Mouse (Mus musculus) midbrain, postnatal 0 days (tissue): ENCODE results near the gene Anp32a. TPM values are rescaled to one million over a fixed set of nuclear protein-coding genes. Genes with fewer than 3 reads are reported as not detected.

Source experiments
- ATAC-seq: fragments of 200-750 bp; cut with Nextera tagmentation; 2 replicates; pipeline ENCODE4 v1.8.0; 2017; ENCODE audit warnings: moderate number of reproducible peaks, mild to moderate bottlenecking, moderate TSS enrichment, moderate library complexity; ENCODE audit not compliant: low FRiP score
- DNase-seq: peaks from one replicate; pipeline ENCODE4 v3.0.0-alpha.2; 2015; ENCODE audit warnings: low spot score
- H3K27ac ChIP-seq: fragments of 300-500 bp; sonication (generic); 2 replicates; pipeline ENCODE4 v1.5.1; 2014; ENCODE audit warnings: low read depth, mild to moderate bottlenecking, low read length, mixed read lengths
- H3K27me3 ChIP-seq: fragments of 300-500 bp; sonication (generic); 2 replicates; pipeline ENCODE4 v1.6.1; 2014; ENCODE audit warnings: low read length, control low read depth, mixed read lengths; ENCODE audit not compliant: insufficient read depth
- H3K36me3 ChIP-seq: fragments of 300-500 bp; sonication (generic); 2 replicates; pipeline ENCODE4 v1.6.1; 2014; ENCODE audit warnings: low read length, control low read depth, mixed read lengths; ENCODE audit not compliant: insufficient read depth
- H3K4me1 ChIP-seq: fragments of 300-500 bp; sonication (generic); 2 replicates; pipeline ENCODE4 v1.6.1; 2014; ENCODE audit warnings: mild to moderate bottlenecking, control low read depth, antibody characterized with exemption, low read length, mixed read lengths; ENCODE audit not compliant: insufficient read depth
- H3K4me2 ChIP-seq: fragments of 300-500 bp; sonication (generic); 2 replicates; pipeline ENCODE4 v1.6.1; 2014; ENCODE audit warnings: low read depth, mild to moderate bottlenecking, low read length, mixed read lengths; ENCODE audit not compliant: poor library complexity, severe bottlenecking
- H3K4me3 ChIP-seq: fragments of 300-500 bp; sonication (generic); 2 replicates; pipeline ENCODE4 v1.5.1; 2014; ENCODE audit warnings: low read depth, mild to moderate bottlenecking, low read length, moderate library complexity
- H3K9ac ChIP-seq: fragments of 300-500 bp; sonication (generic); replicated peaks from 2 replicates; pipeline ENCODE4 v1.6.1; 2014; ENCODE audit warnings: mild to moderate bottlenecking, low read length, moderate library complexity, mixed read lengths; ENCODE audit not compliant: poor library complexity, severe bottlenecking
- H3K9me3 ChIP-seq: fragments of 300-500 bp; sonication (generic); 2 replicates; pipeline ENCODE4 v1.6.1; 2016; ENCODE audit warnings: low read length, control low read depth
- CTCF ChIP-seq: IDR thresholded peaks from 2 replicates; pipeline ENCODE4 v1.5.1; 2016; ENCODE audit warnings: antibody characterized with exemption, mild to moderate bottlenecking
- WGBS: fragments of 180-500 bp; shearing (Covaris S2); extraction: QIAGEN DNeasy Blood & Tissue Kit; methylation state at CpG from one replicate; pipeline ENCODE4 v1.1.7; 2014; 5-methylcytosine and 5-hydroxymethylcytosine counted together
- polyA plus RNA-seq: library from polyadenylated mRNA; unstranded; fragments of >200 nt; fragmentation: Nextera tagmentation; extraction: Ambion mirVana; gene quantifications from 2 replicates; pipeline ENCODE4 v1.2.1, GENCODE M21; 2015
- total RNA-seq: library from RNA; depleted of rRNA; stranded (reverse); fragments of >200 nt; gene quantifications from 2 replicates; pipeline ENCODE4 v1.2.3, GENCODE M21; 2014

Gene Anp32a
- total and polyA plus RNA-seq, 2 experiments from 2014 or later, result 76.2 to 88.8 TPM

DNA sequence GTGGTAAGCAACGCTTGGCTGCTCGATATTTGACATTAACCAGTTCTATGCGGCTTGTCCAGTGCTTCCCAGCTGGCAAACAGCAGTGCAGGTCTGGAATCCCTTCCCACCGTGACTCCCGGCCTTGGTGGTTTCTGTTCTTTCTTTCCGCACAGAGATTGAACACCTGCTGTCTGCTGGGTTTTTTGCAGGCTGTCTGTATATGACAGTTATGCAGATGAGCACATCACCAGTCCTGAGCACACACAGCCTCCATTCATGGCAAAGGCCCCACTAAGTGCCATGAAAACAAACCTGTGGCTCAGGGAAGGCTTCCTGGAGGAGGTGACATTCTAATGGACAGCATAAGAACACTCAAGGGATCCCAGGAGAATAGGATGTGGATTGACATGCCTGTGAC, 14.7 kb downstream of the Anp32a start:
- Histone ChIP-seq H3K9ac (no peak overlapping the region), H3K9me3 (no peaks in the 10 kb centered on the region), H3K4me1 (no peaks in the 10 kb centered on the region), H3K4me2 (no peak overlapping the region), H3K27me3 (no peaks in the 10 kb centered on the region), H3K36me3 (no peaks in the 10 kb centered on the region), H3K4me3 (no peak overlapping the region), H3K27ac (0 out of 2 replicates have a peak overlapping the region, but pooled peaks have one; percentile 0)
- ATAC-seq, result no peak
- DNase-seq, result no peak
- no peak for TF ChIP-seq CTCF
- WGBS, result 76% methylated on average over 6 of the region's 6 CpGs

- ATAC-seq, result no peak
Observed at GRCm38 (mm10) chr9:62357593-62357992, 16.5 kb downstream of the Anp32a start.

DNA sequence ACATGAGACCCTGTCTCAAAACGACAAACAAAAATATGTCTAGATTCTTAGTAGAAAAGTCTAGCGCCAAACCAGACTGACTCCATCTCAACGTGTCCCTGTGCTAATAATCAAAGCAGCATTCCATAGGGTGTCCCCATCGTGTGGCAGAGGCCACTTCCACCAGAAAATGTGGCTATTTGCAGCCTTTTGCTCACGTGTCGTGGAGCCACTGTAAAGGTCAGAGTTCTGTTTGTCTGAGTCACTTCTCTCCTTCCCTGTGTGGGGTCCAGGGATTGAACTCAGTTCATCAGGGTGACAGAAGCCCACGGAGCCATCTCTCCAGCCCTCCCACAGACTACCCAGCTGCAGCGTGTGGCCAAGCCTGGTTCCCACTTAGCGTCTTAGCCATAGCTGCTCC, 17.8 kb downstream of the Anp32a start:
- ATAC-seq (no peak), DNase-seq (no peak)
- Histone ChIP-seq H3K27ac (no peak overlapping the region), H3K9ac (no peak overlapping the region), H3K9me3 (no peaks in the 10 kb centered on the region), H3K4me1 (peaks cover 5% of the 10 kb centered on the region; the same call in 1 of the 2 replicates), H3K36me3 (no peaks in the 10 kb centered on the region), H3K4me3 (no peak overlapping the region), H3K27me3 (no peaks in the 10 kb centered on the region), H3K4me2 (no peak overlapping the region)
- TF ChIP-seq CTCF, result no peak
- WGBS, result 87% methylated on average over 9 of the region's 9 CpGs

More at GRCm38 (mm10) chr9:62357593-62357992, 16.5 kb downstream of the Anp32a start:
- no peak for TF ChIP-seq CTCF
- Histone ChIP-seq H3K9me3 (no peaks in the 10 kb centered on the region), H3K4me3 (no peak overlapping the region), H3K27ac (no peak overlapping the region), H3K9ac (no peak overlapping the region), H3K36me3 (no peaks in the 10 kb centered on the region), H3K4me1 (no peaks in the 10 kb centered on the region), H3K27me3 (no peaks in the 10 kb centered on the region), H3K4me2 (no peak overlapping the region)
- DNase-seq, result no peak
- 92% methylated on average over 8 of the region's 8 CpGs for whole genome bisulfite sequencing

DNA sequence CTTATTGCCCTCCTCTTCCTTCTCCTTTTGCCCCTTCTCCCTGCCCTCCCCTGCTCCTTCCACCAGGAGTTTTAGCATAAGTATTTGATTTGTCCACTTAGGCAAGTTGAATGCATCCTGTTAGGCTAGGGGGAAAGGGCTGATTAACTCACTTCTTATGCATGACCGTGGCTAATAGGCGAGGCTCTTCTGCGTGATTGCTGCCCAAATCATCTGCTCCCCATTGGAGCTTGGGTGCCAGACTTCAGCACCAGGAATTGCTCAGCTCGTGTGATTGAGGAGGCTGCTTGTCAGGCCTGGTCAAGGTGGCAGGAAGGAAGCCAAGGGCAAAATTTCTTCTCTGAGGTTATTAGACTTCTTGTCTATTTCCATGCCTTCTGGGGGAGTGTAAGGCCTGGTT, 19.8 kb downstream of the Anp32a start:
- H3K27ac ChIP-seq, result no peak overlapping the region
- no peak overlapping the region for H3K4me3 ChIP-seq
- TF ChIP-seq CTCF, result no peak
- no peak for DNase-seq
- H3K9ac ChIP-seq, result no peak overlapping the region
- 29% methylated on average over 4 of the region's 4 CpGs for WGBS
- no peaks in the 10 kb centered on the region for H3K36me3 ChIP-seq
- H3K27me3 ChIP-seq, result no peaks in the 10 kb centered on the region
- H3K4me1 ChIP-seq, result peaks cover 5% of the 10 kb centered on the region; the same call in 1 of the 2 replicates
- no peak overlapping the region for H3K4me2 ChIP-seq
- no peak for ATAC-seq
- H3K9me3 ChIP-seq, result no peaks in the 10 kb centered on the region

GRCm38 (mm10) chr9:62362835-62363385, 21.8 kb downstream of the Anp32a start:
- peaks cover 13% of the 10 kb centered on the region for H3K4me1 ChIP-seq
- peak overlapping the region; percentile 64 for H3K4me2 ChIP-seq
- DNase-seq, result no peak
- WGBS, result 40% methylated on average over 11 of the region's 11 CpGs
- H3K36me3 ChIP-seq, result no peaks in the 10 kb centered on the region
- peak overlapping the region; percentile 31; the same call in 1 of the 2 replicates for H3K4me3 ChIP-seq
- TF ChIP-seq CTCF, result no peak
- H3K27ac ChIP-seq, result peak overlapping the region; percentile 75; the same call in 1 of the 2 replicates
- H3K9me3 ChIP-seq, result no peaks in the 10 kb centered on the region
- ATAC-seq, result no peak
- H3K27me3 ChIP-seq, result no peaks in the 10 kb centered on the region
- H3K9ac ChIP-seq, result peak overlapping the region; percentile 72

DNA sequence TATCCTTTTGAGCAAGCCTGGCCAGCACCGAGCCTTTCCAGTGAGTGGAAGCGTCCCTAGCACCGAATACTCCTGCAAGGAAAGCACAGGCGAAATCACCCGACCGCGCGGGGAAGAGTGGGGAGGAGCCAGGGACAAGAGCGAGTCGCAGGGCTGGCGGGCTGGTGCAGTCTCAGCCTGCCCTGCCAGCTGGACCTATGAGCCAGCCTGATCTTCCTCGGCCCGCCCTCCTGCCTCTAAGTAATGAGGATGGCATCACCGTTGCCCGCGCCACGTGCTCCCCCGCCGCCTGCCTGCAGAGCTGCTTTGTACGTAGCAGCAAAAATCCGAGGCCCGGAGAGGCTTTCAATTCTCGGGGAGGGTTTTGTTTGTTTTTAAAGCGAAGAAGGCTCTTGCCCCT, 22.5 kb downstream of the Anp32a start:
- ATAC-seq, result peak; percentile 96

More for the DNA sequence above, 22.5 kb downstream of the Anp32a start:
- H3K27ac ChIP-seq, result peak overlapping the region; percentile 75
- H3K4me2 ChIP-seq, result peak overlapping the region; percentile 64
- peak; percentile 97 for DNase-seq
- peak overlapping the region; percentile 31 for H3K4me3 ChIP-seq
- no peaks in the 10 kb centered on the region for H3K9me3 ChIP-seq
- H3K27me3 ChIP-seq, result no peaks in the 10 kb centered on the region
- peaks cover 19% of the 10 kb centered on the region for H3K4me1 ChIP-seq
- under 1% methylated on average over 24 of the region's 24 CpGs for WGBS
- peak overlapping the region; percentile 72 for H3K9ac ChIP-seq
- TF ChIP-seq CTCF, result peak; percentile 46
- no peaks in the 10 kb centered on the region for H3K36me3 ChIP-seq
